Mouse (Mus musculus): ENCODE measurements around the gene Gcnt1. TPM values are rescaled to one million over a fixed set of nuclear protein-coding genes. Genes with fewer than 3 reads are reported as not detected.
A peak's percentile ranks its signal among the peaks of the same experiment; 100 is the strongest.

The Gcnt1 gene
- total and polyA plus RNA-seq, 3 experiments: 1.1 to 12.1 (median 10.8) TPM

DNA sequence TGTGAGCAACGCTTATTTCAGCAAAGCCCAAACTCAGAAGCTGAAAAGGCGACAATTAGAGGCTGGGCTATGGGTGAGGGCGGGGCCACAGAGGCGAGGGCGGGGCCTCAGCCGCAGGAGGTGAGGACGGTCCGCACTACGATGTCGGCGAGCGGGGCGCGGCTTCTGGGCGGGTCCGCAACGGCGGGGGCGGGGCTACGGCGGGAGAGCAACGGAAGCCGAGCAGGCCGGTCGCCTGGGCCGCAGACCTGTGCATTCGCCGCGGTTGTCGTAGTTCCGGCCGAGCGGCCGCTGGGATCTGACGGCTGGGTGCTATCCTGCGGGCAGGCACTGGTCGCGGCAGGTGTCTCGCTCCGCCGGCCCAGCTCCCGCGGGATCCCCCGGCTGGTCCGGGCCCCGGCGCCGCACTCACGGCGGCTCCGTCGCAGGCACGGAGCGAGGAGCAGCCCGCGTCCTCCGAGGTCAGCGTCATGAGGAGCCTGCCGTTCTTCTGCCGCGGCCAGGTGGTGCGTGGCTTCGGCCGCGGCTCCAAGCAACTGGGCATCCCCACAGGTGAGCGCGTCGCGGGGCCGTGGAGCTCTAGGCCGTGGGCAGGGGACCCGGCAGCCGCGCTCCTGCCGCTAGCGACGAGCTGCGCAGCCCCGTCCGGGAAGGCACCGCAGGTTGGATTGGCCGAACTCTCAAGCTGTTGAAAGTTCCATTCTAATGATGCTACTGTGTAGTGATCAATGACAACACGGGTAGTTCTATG, 21.4 kb upstream of the Gcnt1 start, which contains the start of gene Rfk:
TSS of gene Rfk (plus strand) at position 203 of the 751 bp plus-strand sequence.
- peak within 1 kb of the TSS; percentile 63 for H3K4me3 ChIP-seq
- DNase-seq: peak; percentile 95
- peaks cover 13% of the 10 kb centered on the region for H3K36me3 ChIP-seq (ENCODE audit: control insufficient read depth, insufficient read depth, low read length)
- no peaks in the 10 kb centered on the region for H3K27me3 ChIP-seq (ENCODE audit: control insufficient read depth, insufficient read depth, low read length)
- H3K27ac ChIP-seq: peak within 1 kb of the TSS; percentile 89
- WGBS: under 1% methylated on average over 83 of the region's 83 CpGs
- H3K4me1 ChIP-seq (ENCODE audit: control insufficient read depth, insufficient read depth, low read length): peaks cover 7% of the 10 kb centered on the region
- intact Hi-C loops (cut with DNase I): loop anchor here (10.0 kb wide), 1 partner anchor 441 kb away; the partner anchor contains the start of gene Pcsk5
- TF ChIP-seq CTCF (IDR thresholded peaks at IDR 0.05) (no peak), POLR2A (IDR thresholded peaks at IDR 0.05; ENCODE audit: insufficient read depth, low read depth, low read length) (peak; percentile 87)
- H3K79me2 ChIP-seq (replicated peaks; ENCODE audit: control insufficient read depth, insufficient read depth, low read length): no peaks in the 10 kb centered on the region
- peak within 1 kb of the TSS; percentile 98 for H3K9ac ChIP-seq (ENCODE audit: low read depth, low read length)

DNA sequence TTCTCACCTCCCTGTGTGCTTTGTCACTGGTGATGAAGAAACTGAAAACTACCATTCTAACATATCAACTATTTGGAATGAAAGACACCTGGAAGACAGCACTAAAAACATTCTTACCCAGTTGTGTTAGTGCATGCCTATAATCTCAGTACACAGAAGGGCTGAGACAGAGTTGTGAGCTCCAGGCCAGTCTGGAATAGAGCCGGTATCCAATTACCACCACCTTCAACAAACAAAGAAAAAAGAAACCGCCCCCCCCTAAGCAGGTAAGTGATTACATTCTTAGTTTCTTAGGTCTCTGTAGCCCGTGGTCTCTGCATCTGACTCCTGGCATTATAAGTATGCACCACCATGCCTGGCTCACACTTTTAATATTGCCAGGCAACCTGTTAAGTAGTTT, 20.2 kb upstream of the Gcnt1 start:
- no peak overlapping the region for H3K27ac ChIP-seq
- DNase-seq: no peak
- H3K4me3 ChIP-seq: no peak overlapping the region
- TF ChIP-seq CTCF (IDR thresholded peaks at IDR 0.05) (no peak), POLR2A (IDR thresholded peaks at IDR 0.05; ENCODE audit: insufficient read depth, low read depth, low read length) (no peak), EP300 (IDR thresholded peaks at IDR 0.05; ENCODE audit: insufficient read depth, low read depth, low read length) (no peak)
- WGBS: 39% methylated on average over 3 of the region's 3 CpGs
- intact Hi-C loops (cut with DNase I): loop anchor here (10.0 kb wide), 1 partner anchor 442 kb away; the partner anchor contains the start of gene Pcsk5
- no peaks in the 10 kb centered on the region for H3K27me3 ChIP-seq (ENCODE audit: control insufficient read depth, insufficient read depth, low read length)
- H3K9ac ChIP-seq (ENCODE audit: low read depth, low read length): no peak overlapping the region
- peaks cover 10% of the 10 kb centered on the region for H3K36me3 ChIP-seq (ENCODE audit: control insufficient read depth, insufficient read depth, low read length)
- no peaks in the 10 kb centered on the region for H3K79me2 ChIP-seq (replicated peaks; ENCODE audit: control insufficient read depth, insufficient read depth, low read length)
- H3K4me1 ChIP-seq (ENCODE audit: control insufficient read depth, insufficient read depth, low read length): peaks cover 7% of the 10 kb centered on the region

DNA sequence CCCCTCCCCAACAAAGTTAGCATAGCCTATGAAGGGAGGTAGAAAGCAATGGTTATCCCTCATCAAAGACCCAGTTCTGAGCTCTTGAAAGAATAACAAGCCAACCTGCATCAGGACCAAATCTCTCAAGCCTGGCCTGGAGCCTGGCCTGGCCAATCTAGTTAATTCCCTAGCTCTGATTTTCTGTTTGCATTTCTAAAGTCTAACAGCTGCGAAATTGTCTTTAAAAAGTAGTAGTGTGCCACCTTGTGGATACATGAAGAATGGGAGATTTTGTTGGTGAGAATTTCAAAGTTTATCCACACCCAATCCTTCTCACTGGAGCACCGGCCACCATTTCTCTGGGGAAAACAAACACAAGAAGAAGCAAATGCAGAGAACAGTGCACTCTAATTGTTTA, 15.8 kb upstream of the Gcnt1 start:
- 10% methylated on average over 2 of the region's 2 CpGs for WGBS
- Histone ChIP-seq H3K9ac (ENCODE audit: low read depth, low read length) (no peak overlapping the region), H3K4me1 (ENCODE audit: control insufficient read depth, insufficient read depth, low read length) (no peaks in the 10 kb centered on the region), H3K79me2 (replicated peaks; ENCODE audit: control insufficient read depth, insufficient read depth, low read length) (no peaks in the 10 kb centered on the region), H3K27me3 (ENCODE audit: control insufficient read depth, insufficient read depth, low read length) (no peaks in the 10 kb centered on the region), H3K27ac (no peak overlapping the region), H3K4me3 (no peak overlapping the region), H3K36me3 (ENCODE audit: control insufficient read depth, insufficient read depth, low read length) (no peaks in the 10 kb centered on the region)
- DNase-seq: no peak
- TF ChIP-seq POLR2A (IDR thresholded peaks at IDR 0.05; ENCODE audit: insufficient read depth, low read depth, low read length) (no peak), EP300 (IDR thresholded peaks at IDR 0.05; ENCODE audit: insufficient read depth, low read depth, low read length) (no peak), CTCF (IDR thresholded peaks at IDR 0.05) (peak; percentile 81)
- intact Hi-C loops (cut with DNase I): loop anchor here (1.0 kb wide), 1 partner anchor 264 kb away; no protein-coding TSS in a partner anchor

DNA sequence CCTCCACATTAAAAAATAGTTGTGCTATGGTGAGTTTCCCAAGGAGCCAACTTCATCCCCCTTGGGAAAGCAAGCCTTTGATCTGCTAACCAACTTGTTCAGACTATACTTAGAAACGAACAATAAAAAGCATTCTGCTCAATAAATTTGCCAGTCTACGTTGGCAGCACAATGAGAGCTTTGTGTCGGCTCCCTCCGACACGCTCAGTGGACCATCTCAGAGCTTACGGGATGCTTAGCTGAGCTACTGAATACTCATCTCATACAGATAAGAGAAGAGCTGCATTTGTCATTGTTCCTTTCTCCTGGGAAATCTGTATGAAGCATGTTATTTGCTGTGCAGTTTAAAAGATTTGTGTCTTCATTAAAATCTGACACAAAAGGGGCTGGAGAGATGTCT, 13.8 kb upstream of the Gcnt1 start:
- no peaks in the 10 kb centered on the region for H3K36me3 ChIP-seq (ENCODE audit: control insufficient read depth, insufficient read depth, low read length)
- whole genome bisulfite sequencing: 73% methylated on average over 6 of the region's 6 CpGs
- H3K79me2 ChIP-seq (replicated peaks; ENCODE audit: control insufficient read depth, insufficient read depth, low read length): no peaks in the 10 kb centered on the region
- no peak overlapping the region for H3K4me3 ChIP-seq
- TF ChIP-seq EP300 (IDR thresholded peaks at IDR 0.05; ENCODE audit: insufficient read depth, low read depth, low read length): no peak
- no peak for TF ChIP-seq POLR2A (IDR thresholded peaks at IDR 0.05; ENCODE audit: insufficient read depth, low read depth, low read length)
- no peak for DNase-seq
- intact Hi-C loops (cut with DNase I): no loop called here
- H3K27me3 ChIP-seq (ENCODE audit: control insufficient read depth, insufficient read depth, low read length): no peaks in the 10 kb centered on the region
- H3K9ac ChIP-seq (ENCODE audit: low read depth, low read length): no peak overlapping the region
- no peaks in the 10 kb centered on the region for H3K4me1 ChIP-seq (ENCODE audit: control insufficient read depth, insufficient read depth, low read length)
- no peak overlapping the region for H3K27ac ChIP-seq

DNA sequence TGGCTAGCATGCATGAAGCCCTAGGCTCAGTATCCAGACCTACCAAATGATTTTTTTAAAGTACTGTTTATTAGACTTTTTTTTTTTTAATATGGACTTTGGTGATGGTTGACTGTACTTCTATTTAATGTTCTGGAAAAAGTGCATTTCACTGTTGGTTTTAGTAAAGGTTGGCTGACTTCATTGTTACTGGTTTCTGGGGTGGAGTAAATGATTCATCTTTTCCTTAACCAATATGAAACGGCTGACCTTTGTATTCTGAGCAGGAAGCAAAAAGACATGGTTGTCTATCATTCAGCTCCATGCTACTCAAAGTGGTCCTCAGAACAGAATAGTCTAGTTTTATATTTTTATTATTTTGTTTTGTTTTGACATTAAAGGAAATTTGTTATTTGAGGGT, 12.8 kb upstream of the Gcnt1 start:
- Histone ChIP-seq H3K27me3 (ENCODE audit: control insufficient read depth, insufficient read depth, low read length) (no peaks in the 10 kb centered on the region), H3K4me1 (ENCODE audit: control insufficient read depth, insufficient read depth, low read length) (no peaks in the 10 kb centered on the region), H3K4me3 (no peak overlapping the region), H3K9ac (ENCODE audit: low read depth, low read length) (no peak overlapping the region), H3K36me3 (ENCODE audit: control insufficient read depth, insufficient read depth, low read length) (no peaks in the 10 kb centered on the region), H3K79me2 (replicated peaks; ENCODE audit: control insufficient read depth, insufficient read depth, low read length) (no peaks in the 10 kb centered on the region), H3K27ac (no peak overlapping the region)
- 31% methylated on average over 1 of the region's 1 CpGs for WGBS
- intact Hi-C loops (cut with DNase I): no loop called here
- no peak for DNase-seq
- TF ChIP-seq EP300 (IDR thresholded peaks at IDR 0.05; ENCODE audit: insufficient read depth, low read depth, low read length) (no peak), POLR2A (IDR thresholded peaks at IDR 0.05; ENCODE audit: insufficient read depth, low read depth, low read length) (no peak), CTCF (IDR thresholded peaks at IDR 0.05) (no peak)

DNA sequence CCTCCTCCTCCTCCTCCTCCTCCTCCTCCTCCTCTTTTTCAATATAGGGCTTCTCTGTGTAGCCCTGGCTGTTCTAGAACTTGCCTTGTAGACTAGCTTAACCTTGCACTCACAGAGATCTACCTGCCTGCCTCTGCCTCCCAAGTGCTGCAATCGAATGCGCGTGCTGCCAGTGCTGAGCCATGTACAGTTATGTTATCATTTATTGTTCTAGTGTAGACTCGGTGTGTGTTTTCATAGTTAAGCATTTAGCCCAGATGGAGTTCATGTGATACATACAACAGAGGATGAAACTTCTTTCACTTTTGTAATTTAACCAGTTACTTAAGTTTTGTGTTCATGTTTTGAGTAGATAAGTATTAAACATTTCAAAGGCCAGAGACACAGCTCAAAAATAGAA, 12.4 kb upstream of the Gcnt1 start:
- Histone ChIP-seq H3K79me2 (replicated peaks; ENCODE audit: control insufficient read depth, insufficient read depth, low read length) (no peaks in the 10 kb centered on the region), H3K27ac (no peak overlapping the region), H3K9ac (ENCODE audit: low read depth, low read length) (no peak overlapping the region), H3K4me1 (ENCODE audit: control insufficient read depth, insufficient read depth, low read length) (no peaks in the 10 kb centered on the region), H3K36me3 (ENCODE audit: control insufficient read depth, insufficient read depth, low read length) (no peaks in the 10 kb centered on the region), H3K27me3 (ENCODE audit: control insufficient read depth, insufficient read depth, low read length) (no peaks in the 10 kb centered on the region), H3K4me3 (no peak overlapping the region)
- TF ChIP-seq CTCF (IDR thresholded peaks at IDR 0.05): no peak
- no peak for TF ChIP-seq POLR2A (IDR thresholded peaks at IDR 0.05; ENCODE audit: insufficient read depth, low read depth, low read length)
- no peak for TF ChIP-seq EP300 (IDR thresholded peaks at IDR 0.05; ENCODE audit: insufficient read depth, low read depth, low read length)
- no peak for DNase-seq
- intact Hi-C loops (cut with DNase I): no loop called here
- WGBS: 83% methylated on average over 4 of the region's 4 CpGs

Data from heart, adult 2 months (tissue).